In the genomic region with DNA sequence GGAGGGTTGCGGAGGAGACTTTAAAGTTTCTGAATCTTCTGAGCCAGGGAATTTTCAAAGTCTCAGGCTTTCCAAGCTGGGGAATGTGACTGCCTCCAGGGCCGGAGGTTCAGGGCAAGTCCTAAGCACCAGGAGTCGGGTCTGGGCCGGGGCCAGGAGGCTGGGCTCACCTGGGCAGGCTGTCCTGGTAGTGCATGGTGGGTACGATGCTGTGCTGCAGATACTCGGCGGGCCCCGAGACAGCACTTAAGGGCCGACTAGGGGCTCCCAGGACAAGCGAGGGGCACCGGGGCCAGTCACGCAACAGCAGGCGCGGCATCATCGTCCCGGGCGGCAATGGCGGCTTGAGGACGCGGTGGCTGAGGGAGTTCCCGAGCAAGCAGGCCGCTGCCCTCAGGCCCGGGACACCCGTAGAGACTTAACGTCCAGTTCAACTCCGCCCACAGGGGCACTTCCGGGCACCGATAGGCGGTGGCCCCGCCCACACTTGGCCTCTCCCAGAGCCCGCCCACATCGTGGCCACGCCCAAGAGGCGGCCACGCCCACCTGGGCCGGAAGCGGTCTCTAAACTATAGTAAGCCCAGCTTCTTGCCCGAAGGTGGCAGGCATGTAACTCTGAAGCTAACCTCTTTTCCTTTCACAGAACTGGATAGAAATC, we compare ENCODE assay signal across 8 mouse cellular contexts. TPM values are rescaled to one million over a fixed set of nuclear protein-coding genes. Genes with fewer than 3 reads are reported as not detected.
DNase-seq lines count a peak whose midpoint lies in the region; ATAC-seq lines count a peak whose summit lies in the region.

A gene (minus strand): TSS at position 466 of the 658 bp plus-strand sequence.

- 1% methylated on average over 38 of the region's 38 CpGs for WGBS in hindbrain, embryonic 14.5 days

- peak within 1 kb of the TSS; percentile 48; the same call in 1 of the 2 replicates for H3K27ac ChIP-seq in hindbrain, embryonic 14.5 days

- no peaks in the 10 kb centered on the region for H3K27me3 ChIP-seq in hindbrain, embryonic 14.5 days (ENCODE audit: control insufficient read depth, insufficient read depth, low read length)

- H3K9ac ChIP-seq in hindbrain, embryonic 14.5 days, result peak within 1 kb of the TSS; percentile 74

- H3K4me2 ChIP-seq in hindbrain, embryonic 14.5 days (replicated peaks), result peak within 1 kb of the TSS; percentile 82

- H3K9me3 ChIP-seq in hindbrain, embryonic 14.5 days (ENCODE audit: control insufficient read depth, low read length), result no peaks in the 10 kb centered on the region

- ATAC-seq in hindbrain, embryonic 14.5 days (ENCODE audit: low FRiP score), result peak; percentile 91

- peak; percentile 100 for DNase-seq in NIH3T3 (ENCODE audit: low read depth)
- peak; percentile 83 to 89 for DNase-seq in cerebellum, postnatal 14 days
- peak; percentile 55 to 64 for DNase-seq in frontal cortex, postnatal 25 days (ENCODE audit: low spot score in 2 of 2)
- DNase-seq in hindbrain, embryonic 14.5 days (ENCODE audit: low spot score), result peak; percentile 89
- peak; percentile 76 to 77 for DNase-seq in layer of hippocampus, postnatal 36 days
- DNase-seq in lung, postnatal 36 days, result peak; percentile 98
- peak; percentile 97 for DNase-seq in retina, postnatal 1 day
- peak; percentile 92 to 94 for DNase-seq in urinary bladder, adult 18-20 months (ENCODE audit: low spot score in 2 of 2)

- H3K4me1 ChIP-seq in hindbrain, embryonic 14.5 days (replicated peaks; ENCODE audit: control insufficient read depth, insufficient read depth, low read length), result peaks cover 8% of the 10 kb centered on the region; the same call in 1 of the 2 replicates

- H3K36me3 ChIP-seq in hindbrain, embryonic 14.5 days (replicated peaks; ENCODE audit: control insufficient read depth, insufficient read depth), result no peaks in the 10 kb centered on the region

- peak within 1 kb of the TSS; percentile 62 for H3K4me3 ChIP-seq in hindbrain, embryonic 14.5 days (replicated peaks; ENCODE audit: low read length)

RNA-seq across cellular contexts. Expression of the gene that starts here (rescaled TPM):
- polyA plus RNA-seq in hindbrain, embryonic 14.5 days (2014; fragmentation: Nextera tagmentation; extraction: Ambion mirVana), result 18.4 and 19.4 TPM in 2 replicates
- 1 to 10 TPM; 5.8 to 5.9 TPM for total RNA-seq in layer of hippocampus, postnatal 36 days (2021)

Comparison
In these comparisons a context has a peak if more than half of its experiments do, and no peak if none do; other contexts are left out.
1. Peak in every context shown above with its lines: DNase-seq, ATAC-seq, H3K4me3 ChIP-seq and H3K27ac ChIP-seq.